Mouse (Mus musculus) neural tube, embryonic 14.5 days (tissue): Measurements from ENCODE around the gene Rpl13. TPM values are rescaled to one million over a fixed set of nuclear protein-coding genes. Genes with fewer than 3 reads are reported as not detected.
A peak's percentile ranks its signal among the peaks of the same experiment; 100 is the strongest.
"Not testable (repeated sequence)": the region's sequence is repeated elsewhere in the genome, so short reads cannot be mapped to it uniquely, and the experiment has no call there.

Experiments
- ATAC-seq: fragments of 200-750 bp; cut with Nextera tagmentation; 2 replicates; pipeline ENCODE4 v1.8.0; 2017; ENCODE audit warnings: low read depth, mild to moderate bottlenecking, moderate TSS enrichment, moderate library complexity
- H3K27ac ChIP-seq: fragments of 300-500 bp; sonication (generic); 2 replicates; pipeline ENCODE4 v1.5.1; 2014; ENCODE audit warnings: low read depth, mild to moderate bottlenecking, control low read depth, low read length, moderate library complexity, mixed read lengths
- H3K27me3 ChIP-seq: fragments of 300-500 bp; sonication (generic); 2 replicates; pipeline ENCODE4 v1.6.1; 2014; ENCODE audit warnings: low read length; ENCODE audit not compliant: control insufficient read depth, insufficient read depth
- H3K36me3 ChIP-seq: fragments of 300-500 bp; sonication (generic); 2 replicates; pipeline ENCODE4 v1.6.1; 2014; ENCODE audit warnings: low read length, mixed read lengths; ENCODE audit not compliant: control insufficient read depth, insufficient read depth
- H3K4me1 ChIP-seq: fragments of 300-500 bp; sonication (generic); 2 replicates; pipeline ENCODE4 v1.6.1; 2014; ENCODE audit warnings: low read length; ENCODE audit not compliant: control insufficient read depth, insufficient read depth
- H3K4me2 ChIP-seq: fragments of 300-500 bp; sonication (generic); 2 replicates; pipeline ENCODE4 v1.6.1; 2014; ENCODE audit warnings: mild to moderate bottlenecking, low read depth, low read length, control low read depth
- H3K4me3 ChIP-seq: fragments of 300-500 bp; sonication (generic); 2 replicates; pipeline ENCODE4 v1.5.1; 2014; ENCODE audit warnings: low read depth, low read length, control low read depth, mixed read lengths
- H3K9ac ChIP-seq: fragments of 300-500 bp; sonication (generic); replicated peaks from 2 replicates; pipeline ENCODE4 v1.6.1; 2014; ENCODE audit warnings: low read depth, mild to moderate bottlenecking, control low read depth, low read length, mixed read lengths
- H3K9me3 ChIP-seq: fragments of 300-500 bp; sonication (generic); 2 replicates; pipeline ENCODE4 v1.6.1; 2016; ENCODE audit warnings: low read length; ENCODE audit not compliant: control insufficient read depth
- WGBS: fragments of 180-500 bp; shearing (Covaris S2); extraction: QIAGEN DNeasy Blood & Tissue Kit; methylation state at CpG from one replicate; pipeline ENCODE4 v1.1.7; 2014; 5-methylcytosine and 5-hydroxymethylcytosine counted together
- polyA plus RNA-seq: library from polyadenylated mRNA; unstranded; fragments of >200 nt; fragmentation: Nextera tagmentation; extraction: Ambion mirVana; gene quantifications from 2 replicates; pipeline ENCODE4 v1.2.1, GENCODE M21; 2014

The Rpl13 gene
- polyA plus RNA-seq, 1 experiment from 2014 or later, result 775 TPM

- no peak overlapping the region for H3K27ac ChIP-seq
- H3K27me3 ChIP-seq, result no peaks in the 10 kb centered on the region
- H3K9ac ChIP-seq, result no peak overlapping the region
- H3K4me3 ChIP-seq, result no peak overlapping the region
- ATAC-seq, result no peak
- H3K4me1 ChIP-seq, result no peaks in the 10 kb centered on the region
- no peak overlapping the region for H3K4me2 ChIP-seq
- no peaks in the 10 kb centered on the region for H3K9me3 ChIP-seq
- WGBS, result 87% methylated on average over 6 of the region's 6 CpGs
- H3K36me3 ChIP-seq, result peaks cover 60% of the 10 kb centered on the region
Observed at GRCm38 (mm10) chr8:123082993-123083392, 19.2 kb upstream of the Rpl13 start.

- H3K9ac ChIP-seq, result no peak overlapping the region
- peaks cover 61% of the 10 kb centered on the region for H3K36me3 ChIP-seq
- H3K9me3 ChIP-seq, result no peaks in the 10 kb centered on the region
- no peaks in the 10 kb centered on the region for H3K27me3 ChIP-seq
- ATAC-seq, result no peak
- H3K4me2 ChIP-seq, result no peak overlapping the region
- H3K4me3 ChIP-seq, result no peak overlapping the region
- H3K4me1 ChIP-seq, result no peaks in the 10 kb centered on the region
- 87% methylated on average over 12 of the region's 12 CpGs for WGBS
- no peak overlapping the region for H3K27ac ChIP-seq
Observed at GRCm38 (mm10) chr8:123083610-123084009, 18.5 kb upstream of the Rpl13 start.

GRCm38 (mm10) chr8:123087289-123087688 lies 14.9 kb upstream of the Rpl13 start:
- ATAC-seq, result no peak
- Histone ChIP-seq H3K36me3 (peaks cover 66% of the 10 kb centered on the region), H3K4me3 (no peak overlapping the region), H3K4me1 (no peaks in the 10 kb centered on the region), H3K4me2 (no peak overlapping the region), H3K9me3 (no peaks in the 10 kb centered on the region), H3K27me3 (no peaks in the 10 kb centered on the region), H3K27ac (no peak overlapping the region), H3K9ac (no peak overlapping the region)
- WGBS, result 90% methylated on average over 9 of the region's 9 CpGs

- no peak overlapping the region for H3K4me2 ChIP-seq
- H3K36me3 ChIP-seq, result peaks cover 33% of the 10 kb centered on the region
- H3K4me1 ChIP-seq, result no peaks in the 10 kb centered on the region
- no peak for ATAC-seq
- WGBS, result 81% methylated on average over 11 of the region's 11 CpGs
- no peak overlapping the region for H3K4me3 ChIP-seq
- H3K27me3 ChIP-seq, result no peaks in the 10 kb centered on the region
- H3K9ac ChIP-seq, result no peak overlapping the region
- 0 out of 2 replicates have a peak overlapping the region, but pooled peaks have one; percentile 34 for H3K27ac ChIP-seq
- no peaks in the 10 kb centered on the region for H3K9me3 ChIP-seq
Observed at GRCm38 (mm10) chr8:123097216-123097615, 4.9 kb upstream of the Rpl13 start.

GRCm38 (mm10) chr8:123097786-123098584 lies 4.2 kb upstream of the Rpl13 start:
- no peak overlapping the region for H3K4me3 ChIP-seq
- H3K9me3 ChIP-seq, result no peaks in the 10 kb centered on the region
- no peak overlapping the region for H3K9ac ChIP-seq
- no peaks in the 10 kb centered on the region for H3K27me3 ChIP-seq
- WGBS, result 67% methylated on average over 12 of the region's 12 CpGs
- no peak overlapping the region for H3K4me2 ChIP-seq
- H3K4me1 ChIP-seq, result no peaks in the 10 kb centered on the region
- H3K36me3 ChIP-seq, result peaks cover 33% of the 10 kb centered on the region
- no peak for ATAC-seq
- 0 out of 2 replicates have a peak overlapping the region, but pooled peaks have one; percentile 10 for H3K27ac ChIP-seq

GRCm38 (mm10) chr8:123100288-123100687 lies 1.9 kb upstream of the Rpl13 start:
- no peak overlapping the region for H3K4me3 ChIP-seq
- no peaks in the 10 kb centered on the region for H3K9me3 ChIP-seq
- H3K27ac ChIP-seq, result no peak overlapping the region
- H3K36me3 ChIP-seq, result peaks cover 34% of the 10 kb centered on the region
- ATAC-seq, result no peak
- peaks cover 11% of the 10 kb centered on the region for H3K4me1 ChIP-seq
- H3K27me3 ChIP-seq, result no peaks in the 10 kb centered on the region
- no peak overlapping the region for H3K9ac ChIP-seq
- 72% methylated on average over 8 of the region's 8 CpGs for WGBS
- no peak overlapping the region for H3K4me2 ChIP-seq

GRCm38 (mm10) chr8:123101244-123101643 lies 906 bp upstream of the Rpl13 start:
- H3K4me1 ChIP-seq, result peaks cover 11% of the 10 kb centered on the region
- no peak for ATAC-seq
- H3K4me3 ChIP-seq, result no peak overlapping the region; the same call in 1 of the 2 replicates
- no peak overlapping the region for H3K27ac ChIP-seq
- peaks cover 36% of the 10 kb centered on the region for H3K36me3 ChIP-seq
- WGBS, result 74% methylated on average over 4 of the region's 4 CpGs
- H3K4me2 ChIP-seq, result no peak overlapping the region
- H3K9me3 ChIP-seq, result no peaks in the 10 kb centered on the region
- no peaks in the 10 kb centered on the region for H3K27me3 ChIP-seq
- H3K9ac ChIP-seq, result no peak overlapping the region

GRCm38 (mm10) chr8:123102855-123103254 lies 705 bp downstream of the Rpl13 start:
- Histone ChIP-seq H3K4me3 (peak overlapping the region; percentile 88), H3K27ac (peak overlapping the region; percentile 95), H3K9ac (peak overlapping the region; percentile 92), H3K36me3 (peaks cover 29% of the 10 kb centered on the region), H3K4me1 (peaks cover 11% of the 10 kb centered on the region), H3K4me2 (peak overlapping the region; percentile 87)
- not testable (repeated sequence) for H3K27me3 ChIP-seq, H3K9me3 ChIP-seq
- WGBS, result under 1% methylated on average over 26 of the region's 26 CpGs
- peak; percentile 22; the same call in 1 of the 2 replicates for ATAC-seq

- no peak for ATAC-seq
- Histone ChIP-seq H3K27me3 (no peaks in the 10 kb centered on the region), H3K4me3 (peak overlapping the region; percentile 88), H3K36me3 (peaks cover 25% of the 10 kb centered on the region), H3K9ac (peak overlapping the region; percentile 92), H3K9me3 (no peaks in the 10 kb centered on the region), H3K4me1 (peaks cover 11% of the 10 kb centered on the region), H3K27ac (0 out of 2 replicates have a peak overlapping the region, but pooled peaks have one; percentile 4), H3K4me2 (peak overlapping the region; percentile 87)
- 17% methylated on average over 14 of the region's 15 CpGs for WGBS
Observed at GRCm38 (mm10) chr8:123103285-123103684, 1.1 kb downstream of the Rpl13 start.
